Mouse (Mus musculus): Measurements from ENCODE around the gene Hoxc11. TPM values are rescaled to one million over a fixed set of nuclear protein-coding genes. Genes with fewer than 3 reads are reported as not detected.
A peak's percentile ranks its signal among the peaks of the same experiment; 100 is the strongest.

Hoxc11 gene
- polyA plus RNA-seq, 1 experiment from 2014 or later = 0.06 TPM

DNA sequence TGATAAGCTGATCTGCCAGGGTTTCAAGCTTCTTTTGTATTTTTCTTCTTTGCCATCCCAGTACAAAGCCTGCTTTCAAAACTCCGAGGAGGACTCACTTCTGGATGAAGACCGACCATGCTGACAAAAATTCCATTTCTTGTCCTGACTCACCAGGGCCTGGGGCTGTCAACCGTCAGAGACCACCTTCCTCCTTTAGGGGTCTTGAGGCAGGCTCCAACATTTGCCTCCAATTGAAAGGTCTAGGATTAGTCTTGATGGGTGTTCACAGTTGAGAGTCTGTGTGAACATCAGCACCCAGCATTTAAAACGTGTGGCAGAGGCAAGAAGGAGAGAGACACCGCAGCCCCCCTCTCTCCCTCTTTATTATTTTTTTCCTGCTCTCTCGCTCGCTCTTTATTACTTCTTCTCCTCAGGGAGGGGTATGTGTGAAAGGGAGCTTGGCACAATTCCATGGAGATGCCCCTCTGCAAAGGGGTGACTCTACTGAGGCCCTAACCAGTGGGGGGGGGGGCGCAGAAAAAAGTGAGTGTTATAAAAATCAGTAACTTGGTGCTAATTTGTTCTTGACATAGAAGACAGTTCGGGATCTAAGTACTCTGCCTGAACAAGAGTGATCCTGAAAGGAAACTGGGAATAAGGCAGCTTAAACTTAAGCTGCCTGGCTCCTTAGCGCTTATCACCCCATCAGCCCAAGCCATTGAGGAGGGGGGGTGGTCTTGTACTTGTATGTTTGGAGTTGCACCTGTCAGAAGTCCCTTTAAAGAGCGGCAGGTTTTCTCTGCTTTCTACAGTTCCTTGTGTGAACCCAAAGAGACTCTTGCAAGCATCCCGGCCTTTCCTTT, 34.7 kb upstream of the Hoxc11 start:
- no peak overlapping the region for H3K4me2 ChIP-seq (ENCODE audit: low read depth, low read length)
- 6% methylated on average over 12 of the region's 12 CpGs for WGBS
- peaks cover 87% of the 10 kb centered on the region for H3K27me3 ChIP-seq (replicated peaks; ENCODE audit: control insufficient read depth, insufficient read depth, low read length)

DNA sequence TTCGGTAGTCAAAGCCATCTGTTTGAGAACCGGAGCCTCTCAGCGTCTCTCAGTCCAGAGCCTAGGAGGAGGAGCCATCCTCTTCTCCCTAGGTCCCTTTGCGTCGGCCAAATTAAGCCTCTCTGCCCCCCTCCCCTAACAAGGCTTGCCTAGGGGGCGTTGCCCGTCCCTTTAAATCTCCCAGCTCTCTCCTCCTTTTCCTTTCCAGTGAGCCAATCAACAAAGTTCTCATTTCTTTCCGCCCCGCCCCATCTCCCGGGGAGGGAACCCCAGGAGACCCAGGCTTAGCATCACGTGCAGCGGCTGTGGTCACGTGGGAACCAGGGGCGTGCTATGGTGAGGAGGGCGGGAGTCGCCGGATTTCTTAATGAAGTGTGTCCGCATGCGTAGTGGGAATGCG, 33.6 kb upstream of the Hoxc11 start:
- Histone ChIP-seq H3K27ac (ENCODE audit: low read length) (no peak overlapping the region), H3K9me3 (ENCODE audit: control insufficient read depth, low read length) (no peaks in the 10 kb centered on the region), H3K36me3 (ENCODE audit: control insufficient read depth, insufficient read depth, low read length) (no peaks in the 10 kb centered on the region), H3K27me3 (replicated peaks; ENCODE audit: control insufficient read depth, insufficient read depth, low read length) (peaks cover 90% of the 10 kb centered on the region), H3K4me2 (ENCODE audit: low read depth, low read length) (peak overlapping the region; percentile 38), H3K4me3 (ENCODE audit: low read length) (peak overlapping the region; percentile 29), H3K4me1 (ENCODE audit: control insufficient read depth, insufficient read depth, low read length) (0 out of 2 replicates have a peak, but pooled peaks cover 4% of the 10 kb centered on the region), H3K9ac (ENCODE audit: low read depth, low read length) (no peak overlapping the region)
- WGBS = under 1% methylated on average over 20 of the region's 20 CpGs
- peak; percentile 60; the same call in 1 of the 2 replicates for ATAC-seq

More for the DNA sequence above, 34.7 kb upstream of the Hoxc11 start:
- no peaks in the 10 kb centered on the region for H3K9me3 ChIP-seq (ENCODE audit: control insufficient read depth, low read length)
- 0 out of 2 replicates have a peak, but pooled peaks cover 4% of the 10 kb centered on the region for H3K4me1 ChIP-seq (ENCODE audit: control insufficient read depth, insufficient read depth, low read length)
- no peaks in the 10 kb centered on the region for H3K36me3 ChIP-seq (ENCODE audit: control insufficient read depth, insufficient read depth, low read length)
- H3K27ac ChIP-seq (ENCODE audit: low read length) = no peak overlapping the region
- H3K4me3 ChIP-seq (ENCODE audit: low read length) = no peak overlapping the region
- no peak overlapping the region for H3K9ac ChIP-seq (ENCODE audit: low read depth, low read length)
- no peak for ATAC-seq

DNA sequence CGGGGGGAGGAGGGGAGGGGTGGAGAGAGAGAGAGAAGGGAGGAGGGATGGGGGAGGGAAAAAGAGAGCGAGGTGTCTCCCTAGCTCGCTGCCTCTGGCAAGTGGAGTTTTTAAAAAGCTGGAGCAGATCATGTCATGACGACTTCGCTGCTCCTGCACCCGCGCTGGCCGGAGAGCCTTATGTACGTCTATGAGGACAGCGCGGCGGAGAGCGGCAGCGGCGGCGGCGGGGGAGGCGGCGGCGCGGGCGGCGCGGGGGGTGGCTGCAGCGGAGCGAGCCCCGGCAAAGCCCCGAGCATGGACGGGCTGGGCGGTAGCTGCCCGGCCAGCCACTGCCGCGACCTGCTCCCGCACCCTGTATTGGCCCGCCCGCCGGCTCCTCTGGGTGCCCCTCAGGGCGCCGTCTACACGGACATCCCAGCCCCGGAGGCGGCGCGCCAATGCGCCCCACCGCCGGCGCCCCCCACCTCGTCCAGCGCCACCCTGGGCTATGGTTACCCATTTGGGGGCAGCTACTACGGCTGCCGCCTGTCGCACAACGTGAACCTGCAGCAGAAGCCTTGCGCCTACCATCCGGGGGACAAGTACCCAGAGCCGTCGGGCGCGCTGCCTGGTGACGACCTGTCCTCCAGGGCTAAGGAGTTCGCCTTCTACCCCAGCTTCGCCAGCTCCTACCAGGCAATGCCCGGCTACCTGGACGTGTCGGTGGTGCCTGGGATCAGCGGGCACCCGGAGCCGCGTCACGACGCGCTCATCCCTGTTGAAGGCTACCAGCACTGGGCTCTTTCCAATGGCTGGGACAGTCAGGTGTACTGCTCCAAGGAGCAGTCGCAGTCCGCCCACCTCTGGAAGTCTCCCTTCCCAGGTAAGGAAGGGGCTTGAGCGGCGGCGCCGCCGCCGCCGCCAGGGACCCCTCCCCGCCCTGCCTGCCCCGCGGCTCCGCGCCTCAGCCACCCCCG, 32.9 kb upstream of the Hoxc11 start, which contains the start of gene Hoxc13:
Hoxc13 (plus strand) TSS at position 51 of the 959 bp plus-strand sequence.
- Histone ChIP-seq H3K9me3 (ENCODE audit: control insufficient read depth, low read length) (no peaks in the 10 kb centered on the region), H3K9ac (ENCODE audit: low read depth, low read length) (no peak within 1 kb of the TSS)

DNA sequence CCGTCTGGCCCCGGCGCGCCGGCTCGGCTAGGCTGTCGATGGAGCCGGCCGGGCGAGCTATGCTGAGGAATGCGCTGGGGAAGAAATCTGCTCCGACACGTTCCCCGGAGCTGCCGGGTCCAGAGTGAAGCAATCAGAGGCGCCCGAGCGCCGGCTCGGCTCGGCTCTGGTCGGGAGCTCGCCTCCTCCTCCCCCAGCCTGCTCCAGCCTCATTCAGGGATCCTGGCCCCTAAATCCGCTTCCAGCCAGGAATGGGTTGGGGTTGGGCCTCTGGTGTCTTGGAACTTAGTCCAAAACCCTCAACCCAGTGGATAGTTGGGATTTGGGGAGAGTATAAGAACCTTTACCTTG, 32.2 kb upstream of the Hoxc11 start:
- 0% methylated on average over 24 of the region's 24 CpGs for WGBS
- no peak overlapping the region for H3K4me3 ChIP-seq (ENCODE audit: low read length)
- H3K4me2 ChIP-seq (ENCODE audit: low read depth, low read length) = no peak overlapping the region
- 0 out of 2 replicates have a peak, but pooled peaks cover 4% of the 10 kb centered on the region for H3K4me1 ChIP-seq (ENCODE audit: control insufficient read depth, insufficient read depth, low read length)
- no peak overlapping the region for H3K27ac ChIP-seq (ENCODE audit: low read length)
- peaks cover 89% of the 10 kb centered on the region for H3K27me3 ChIP-seq (replicated peaks; ENCODE audit: control insufficient read depth, insufficient read depth, low read length)
- ATAC-seq = peak; percentile 50
- H3K36me3 ChIP-seq (ENCODE audit: control insufficient read depth, insufficient read depth, low read length) = no peaks in the 10 kb centered on the region
- no peaks in the 10 kb centered on the region for H3K9me3 ChIP-seq (ENCODE audit: control insufficient read depth, low read length)
- H3K9ac ChIP-seq (ENCODE audit: low read depth, low read length) = no peak overlapping the region

More for the DNA sequence above, 32.9 kb upstream of the Hoxc11 start, which contains the start of gene Hoxc13:
- 1% methylated on average over 63 of the region's 88 CpGs for WGBS
- H3K36me3 ChIP-seq (ENCODE audit: control insufficient read depth, insufficient read depth, low read length) = no peaks in the 10 kb centered on the region
- H3K4me2 ChIP-seq (ENCODE audit: low read depth, low read length) = peak within 1 kb of the TSS; percentile 38
- H3K27me3 ChIP-seq (replicated peaks; ENCODE audit: control insufficient read depth, insufficient read depth, low read length) = peaks cover 90% of the 10 kb centered on the region
- peak; percentile 36 for ATAC-seq
- H3K4me1 ChIP-seq (ENCODE audit: control insufficient read depth, insufficient read depth, low read length) = 0 out of 2 replicates have a peak, but pooled peaks cover 4% of the 10 kb centered on the region
- H3K27ac ChIP-seq (ENCODE audit: low read length) = no peak within 1 kb of the TSS
- peak within 1 kb of the TSS; percentile 29 for H3K4me3 ChIP-seq (ENCODE audit: low read length)

DNA sequence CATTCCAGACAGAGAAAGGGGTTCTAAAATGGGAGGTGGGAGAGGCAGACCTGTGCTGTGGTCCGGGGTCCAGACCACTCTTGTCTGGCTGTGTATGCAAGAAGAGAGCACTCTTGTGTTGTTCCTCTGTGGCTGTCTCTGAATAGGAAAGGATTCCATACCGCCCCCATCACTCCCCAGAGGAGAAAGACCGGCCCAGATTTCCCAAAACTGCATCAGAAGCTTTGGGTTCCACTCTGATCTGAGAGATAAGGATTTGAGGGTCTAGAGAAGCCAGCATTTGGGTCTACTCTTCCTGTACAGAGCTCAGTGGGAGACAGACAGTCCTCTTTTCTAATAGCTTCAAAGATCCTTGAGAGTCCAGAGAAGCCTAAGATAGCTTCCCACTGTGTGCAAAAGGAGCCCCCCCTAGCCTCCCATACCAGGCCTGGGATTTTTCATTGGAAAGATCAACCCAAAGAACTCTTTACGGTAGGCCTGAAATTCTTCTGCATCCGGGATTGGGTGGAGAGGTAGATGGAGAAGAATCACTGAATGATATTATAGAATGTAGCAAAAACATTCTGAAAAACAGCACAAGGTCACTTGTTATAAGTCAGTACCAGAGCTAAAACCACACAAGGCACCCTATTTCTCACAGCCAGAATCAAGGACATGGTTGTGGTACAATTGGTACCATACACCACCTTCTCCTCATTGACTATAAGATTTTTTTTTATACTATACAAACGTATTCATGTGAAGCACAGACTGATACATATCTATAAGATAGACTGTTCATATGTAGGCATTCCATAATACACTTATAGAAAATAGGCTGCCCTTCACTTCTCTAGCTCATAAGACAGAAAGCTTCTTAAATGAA, 31.4 kb upstream of the Hoxc11 start:
- Histone ChIP-seq H3K4me1 (ENCODE audit: control insufficient read depth, insufficient read depth, low read length) (0 out of 2 replicates have a peak, but pooled peaks cover 4% of the 10 kb centered on the region), H3K9ac (ENCODE audit: low read depth, low read length) (no peak overlapping the region), H3K27ac (ENCODE audit: low read length) (no peak overlapping the region), H3K4me3 (ENCODE audit: low read length) (no peak overlapping the region), H3K27me3 (replicated peaks; ENCODE audit: control insufficient read depth, insufficient read depth, low read length) (peaks cover 90% of the 10 kb centered on the region), H3K9me3 (ENCODE audit: control insufficient read depth, low read length) (no peaks in the 10 kb centered on the region), H3K36me3 (ENCODE audit: control insufficient read depth, insufficient read depth, low read length) (no peaks in the 10 kb centered on the region), H3K4me2 (ENCODE audit: low read depth, low read length) (no peak overlapping the region)
- 12% methylated on average over 6 of the region's 6 CpGs for WGBS
- ATAC-seq = no peak

DNA sequence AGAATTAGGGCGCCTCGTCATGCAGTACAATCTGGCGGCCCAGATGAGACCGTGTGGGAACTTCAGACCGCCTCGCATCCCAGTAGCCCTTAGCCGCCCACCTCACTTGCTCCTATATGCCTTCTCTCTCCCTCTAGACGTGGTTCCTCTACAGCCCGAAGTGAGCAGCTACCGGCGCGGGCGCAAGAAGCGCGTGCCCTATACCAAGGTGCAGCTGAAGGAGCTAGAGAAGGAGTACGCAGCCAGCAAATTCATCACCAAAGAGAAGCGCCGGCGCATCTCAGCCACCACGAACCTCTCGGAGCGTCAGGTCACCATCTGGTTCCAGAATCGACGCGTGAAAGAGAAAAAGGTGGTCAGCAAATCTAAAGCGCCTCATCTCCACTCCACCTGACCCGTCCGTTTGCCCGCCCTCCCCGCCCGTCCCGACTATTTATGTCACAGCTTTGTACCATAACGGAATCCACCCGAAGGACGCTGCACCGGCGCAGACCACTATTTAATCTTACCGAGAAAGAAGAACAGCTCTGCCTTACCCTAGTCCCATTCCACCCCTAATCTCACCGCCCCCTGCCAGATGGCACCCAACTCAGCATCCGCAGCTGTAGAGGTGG, 27.1 kb upstream of the Hoxc11 start:
- WGBS = 1% methylated on average over 40 of the region's 40 CpGs
- Histone ChIP-seq H3K4me1 (ENCODE audit: control insufficient read depth, insufficient read depth, low read length) (no peaks in the 10 kb centered on the region), H3K36me3 (ENCODE audit: control insufficient read depth, insufficient read depth, low read length) (no peaks in the 10 kb centered on the region), H3K27me3 (replicated peaks; ENCODE audit: control insufficient read depth, insufficient read depth, low read length) (peaks cover 90% of the 10 kb centered on the region), H3K9me3 (ENCODE audit: control insufficient read depth, low read length) (no peaks in the 10 kb centered on the region), H3K4me3 (ENCODE audit: low read length) (no peak overlapping the region), H3K27ac (ENCODE audit: low read length) (no peak overlapping the region), H3K4me2 (ENCODE audit: low read depth, low read length) (no peak overlapping the region), H3K9ac (ENCODE audit: low read depth, low read length) (no peak overlapping the region)
- ATAC-seq = no peak

DNA sequence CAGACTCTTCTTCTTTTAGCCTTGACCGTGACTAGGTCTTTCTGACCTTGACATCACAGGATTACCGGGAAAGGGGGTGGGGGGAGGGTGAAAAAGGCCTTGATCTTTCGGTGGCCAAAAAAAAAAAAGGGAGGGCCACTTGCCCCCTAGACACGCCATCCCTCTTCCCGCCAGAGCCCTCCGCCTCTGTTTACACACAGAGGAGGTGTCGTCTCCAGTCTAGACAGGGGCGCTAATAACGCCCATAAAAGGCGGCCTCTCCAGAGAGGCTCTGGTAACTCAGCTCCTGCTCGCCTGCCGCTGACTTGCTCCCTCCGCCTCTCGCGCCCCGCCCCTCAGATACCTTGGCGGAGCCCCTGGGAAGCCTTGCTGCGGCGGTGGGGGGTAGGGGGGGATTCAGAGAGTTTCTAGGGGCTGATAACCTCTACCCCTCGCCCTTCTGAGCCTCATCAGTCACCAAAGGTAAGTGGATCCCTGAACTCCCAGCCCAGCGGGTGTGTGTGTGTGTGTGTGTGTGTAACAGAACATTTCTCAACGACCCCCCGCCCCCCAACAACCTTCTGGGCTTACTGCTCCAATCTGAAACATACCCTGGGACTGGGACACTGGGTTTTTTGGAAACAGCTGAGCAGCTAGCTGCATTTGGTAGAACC, 22.4 kb upstream of the Hoxc11 start:
- Histone ChIP-seq H3K4me1 (ENCODE audit: control insufficient read depth, insufficient read depth, low read length) (no peaks in the 10 kb centered on the region), H3K9me3 (ENCODE audit: control insufficient read depth, low read length) (no peaks in the 10 kb centered on the region), H3K4me3 (ENCODE audit: low read length) (no peak overlapping the region), H3K36me3 (ENCODE audit: control insufficient read depth, insufficient read depth, low read length) (no peaks in the 10 kb centered on the region), H3K9ac (ENCODE audit: low read depth, low read length) (no peak overlapping the region), H3K27me3 (replicated peaks; ENCODE audit: control insufficient read depth, insufficient read depth, low read length) (peaks cover 99% of the 10 kb centered on the region), H3K27ac (ENCODE audit: low read length) (no peak overlapping the region), H3K4me2 (ENCODE audit: low read depth, low read length) (no peak overlapping the region)
- WGBS = 2% methylated on average over 23 of the region's 23 CpGs
- no peak for ATAC-seq

DNA sequence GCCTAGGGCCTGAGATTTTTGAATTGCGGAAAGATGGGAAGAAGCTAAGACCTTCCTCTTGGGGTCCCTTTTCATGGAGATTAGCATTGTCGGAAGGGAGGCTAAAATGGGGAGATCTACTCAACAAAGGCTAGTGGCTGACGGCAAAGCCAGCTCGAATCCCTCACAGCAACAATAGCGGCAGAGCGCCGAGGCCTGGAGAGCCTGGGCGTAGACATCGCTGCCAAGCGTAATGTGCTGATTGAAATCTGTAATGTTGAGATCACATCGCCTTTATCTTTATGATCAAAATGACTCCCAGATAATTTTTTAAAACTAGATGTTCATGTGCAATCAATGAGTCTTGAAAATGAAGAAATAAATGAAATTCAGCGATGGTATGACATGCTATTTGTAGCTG, 19.8 kb upstream of the Hoxc11 start:
- no peak for ATAC-seq

More for the DNA sequence above, 19.8 kb upstream of the Hoxc11 start:
- Histone ChIP-seq H3K9me3 (ENCODE audit: control insufficient read depth, low read length) (no peaks in the 10 kb centered on the region), H3K27me3 (replicated peaks; ENCODE audit: control insufficient read depth, insufficient read depth, low read length) (peaks cover 98% of the 10 kb centered on the region), H3K36me3 (ENCODE audit: control insufficient read depth, insufficient read depth, low read length) (no peaks in the 10 kb centered on the region), H3K4me1 (ENCODE audit: control insufficient read depth, insufficient read depth, low read length) (no peaks in the 10 kb centered on the region), H3K4me3 (ENCODE audit: low read length) (no peak overlapping the region), H3K27ac (ENCODE audit: low read length) (no peak overlapping the region), H3K4me2 (ENCODE audit: low read depth, low read length) (no peak overlapping the region), H3K9ac (ENCODE audit: low read depth, low read length) (no peak overlapping the region)
- 4% methylated on average over 12 of the region's 12 CpGs for WGBS

All from intestine, embryonic 16.5 days (tissue).